Mouse (Mus musculus): ENCODE results near the gene Cep41.

DNA sequence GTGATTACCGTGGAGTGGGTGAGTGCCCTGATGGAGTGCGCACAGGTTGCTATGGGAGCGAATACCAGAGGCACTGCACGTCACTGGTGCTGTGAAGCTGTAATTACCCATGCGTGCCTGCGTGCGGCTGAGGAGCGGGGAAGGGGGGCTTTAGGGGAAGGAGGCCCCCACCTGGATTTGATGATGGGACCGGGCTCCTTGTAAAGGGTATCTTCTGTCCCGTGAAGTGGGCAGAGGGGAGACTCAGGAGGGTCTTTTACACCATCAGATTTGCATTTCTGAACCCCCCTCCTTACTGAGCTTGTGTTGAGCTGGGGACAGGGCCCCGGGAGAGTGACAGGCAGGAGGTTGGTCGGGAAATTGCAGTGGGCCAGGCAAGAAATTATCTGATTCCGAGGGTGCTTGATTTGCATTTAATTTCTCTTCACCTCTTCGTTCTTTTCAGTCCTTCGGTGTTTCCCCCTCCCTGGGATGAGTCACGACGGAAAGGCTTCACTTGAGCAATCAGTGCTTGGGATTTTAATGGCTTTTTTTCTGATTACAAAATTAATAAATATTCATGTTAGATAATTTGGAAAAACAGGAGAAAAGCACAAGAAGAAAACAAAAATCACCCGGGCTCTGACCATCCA, 75.5 kb downstream of the Cep41 start:
- TF ChIP-seq CTCF (IDR thresholded peaks at IDR 0.05; ENCODE audit: low read depth): no peak; the same call in 1 of the 2 replicates
- no peak for TF ChIP-seq EP300 (IDR thresholded peaks at IDR 0.05; ENCODE audit: low read depth)
